In genomic region chr12:28589090-28589868, GRCm38 (mm10) we compare ENCODE assay signal across 8 mouse cellular contexts. TPM values are rescaled to one million over a fixed set of nuclear protein-coding genes. Genes with fewer than 3 reads are reported as not detected.
A peak's percentile ranks its signal among the peaks of the same experiment; 100 is the strongest.
DNase-seq lines count a peak whose midpoint lies in the region; ATAC-seq lines count a peak whose summit lies in the region.

No protein-coding gene starts in this region.

- no peaks in the 10 kb centered on the region; the same call in 1 of the 2 replicates for H3K27me3 ChIP-seq in intestine, embryonic 14.5 days (replicated peaks; ENCODE audit: control insufficient read depth, insufficient read depth, low read length)

- H3K27ac ChIP-seq in intestine, embryonic 14.5 days (ENCODE audit: low read depth): no peak overlapping the region

- intact Hi-C loops in left cerebral cortex, postnatal 10 days (cut with DNase I): no loop called here

- H3K4me1 ChIP-seq in intestine, embryonic 14.5 days (replicated peaks; ENCODE audit: control insufficient read depth, insufficient read depth, low read length): peaks cover 8% of the 10 kb centered on the region

- H3K9ac ChIP-seq in intestine, embryonic 14.5 days (ENCODE audit: low read length): peak overlapping the region; percentile 29; the same call in 1 of the 2 replicates

- WGBS in intestine, embryonic 14.5 days: 9% methylated on average over 24 of the region's 24 CpGs

- peak overlapping the region; percentile 80 for H3K4me2 ChIP-seq in intestine, embryonic 14.5 days (ENCODE audit: low read length)

- H3K36me3 ChIP-seq in intestine, embryonic 14.5 days (ENCODE audit: control insufficient read depth, insufficient read depth, low read length): no peaks in the 10 kb centered on the region

- DNase-seq in adrenal gland, adult 18-20 months (ENCODE audit: low spot score in 2 of 2): peak; percentile 72 to 81
- peak; percentile 93 for DNase-seq in embryo, embryonic 10 days (ENCODE audit: low spot score)
- DNase-seq in gastrocnemius, postnatal 25 days: peak; percentile 66
- DNase-seq in intestine, embryonic 14.5 days (ENCODE audit: low spot score): peak; percentile 89
- peak; percentile 90 to 91 for DNase-seq in left cerebral cortex, postnatal 10 days (ENCODE audit: extremely low spot score in 1 of 2, low spot score in 2 of 2)
- peak; percentile 91 to 94 for DNase-seq in right cerebral cortex, postnatal 36 days (ENCODE audit: low spot score in 2 of 2)
- DNase-seq in urinary bladder, postnatal 4 days (ENCODE audit: low spot score in 2 of 2): peak; percentile 79 to 86

- H3K9me3 ChIP-seq in intestine, embryonic 14.5 days (ENCODE audit: control insufficient read depth, low read length): no peaks in the 10 kb centered on the region

- peak overlapping the region; percentile 34 for H3K4me3 ChIP-seq in intestine, embryonic 14.5 days (ENCODE audit: low read depth, low read length)

- ATAC-seq in intestine, embryonic 14.5 days (replicated peaks; ENCODE audit: low FRiP score, low TSS enrichment, low read depth): peak; percentile 85
- ATAC-seq in megakaryocyte-erythroid progenitor cell, adult 5-6 weeks (replicated peaks; ENCODE audit: low FRiP score, low TSS enrichment, poor library complexity, severe bottlenecking): peak; percentile 95

RNA-seq across cellular contexts. Expression of gene Allc, which starts 7.0 kb away (rescaled TPM):
- not detected for total RNA-seq in adrenal gland, adult 18-20 months (2021)
- not detected for total RNA-seq in gastrocnemius, postnatal 25 days (2021)
- polyA plus RNA-seq in intestine, embryonic 14.5 days (2014; fragmentation: Nextera tagmentation; extraction: Ambion mirVana): not detected in 2 replicates
- under 1 TPM; 0.60 to 0.85 TPM for total RNA-seq in left cerebral cortex, postnatal 10 days (2021)
- not detected in 2 replicates for total RNA-seq in megakaryocyte-erythroid progenitor cell, adult 5-6 weeks (2014; fragmentation: Nextera tagmentation)
- not detected in 2 replicates for total RNA-seq in megakaryocyte-erythroid progenitor cell, adult 5-6 weeks (2017)

RNA-seq across cellular contexts. Expression of gene Colec11, which starts 33.9 kb away (rescaled TPM):
- total RNA-seq in adrenal gland, adult 18-20 months (2021): 1 to 10 TPM; 4.2 to 6.3 TPM
- total RNA-seq in gastrocnemius, postnatal 25 days (2021): under 1 TPM; 0.38 to 0.67 TPM
- 1.1 and 1.2 TPM in 2 replicates for polyA plus RNA-seq in intestine, embryonic 14.5 days (2014; fragmentation: Nextera tagmentation; extraction: Ambion mirVana)
- under 1 TPM; 0.41 to 0.47 TPM for total RNA-seq in left cerebral cortex, postnatal 10 days (2021)
- total RNA-seq in megakaryocyte-erythroid progenitor cell, adult 5-6 weeks (2014; fragmentation: Nextera tagmentation): not detected in 2 replicates
- total RNA-seq in megakaryocyte-erythroid progenitor cell, adult 5-6 weeks (2017): 0.99 TPM in 1 of 2 replicates, not detected in the other

RNA-seq across cellular contexts. Expression of gene Dcdc2c, which starts 37.1 kb away (rescaled TPM):
- under 1 TPM in 1 of 2 experiments, not detected in 1; 0.20 TPM for total RNA-seq in adrenal gland, adult 18-20 months (2021)
- total RNA-seq in gastrocnemius, postnatal 25 days (2021): not detected
- polyA plus RNA-seq in intestine, embryonic 14.5 days (2014; fragmentation: Nextera tagmentation; extraction: Ambion mirVana): 0.12 TPM in 2 replicates
- under 1 TPM; 0.45 to 0.88 TPM for total RNA-seq in left cerebral cortex, postnatal 10 days (2021)
- not detected in 2 replicates for total RNA-seq in megakaryocyte-erythroid progenitor cell, adult 5-6 weeks (2014; fragmentation: Nextera tagmentation)
- not detected in 2 replicates for total RNA-seq in megakaryocyte-erythroid progenitor cell, adult 5-6 weeks (2017)

RNA-seq across cellular contexts. Expression of gene Rps7, which starts 46.5 kb away (rescaled TPM):
- total RNA-seq in adrenal gland, adult 18-20 months (2021): 100 to 1,000 TPM; 384 to 411 TPM
- 100 to 1,000 TPM; 202 to 215 TPM for total RNA-seq in gastrocnemius, postnatal 25 days (2021)
- 988 and 1,086 TPM in 2 replicates for polyA plus RNA-seq in intestine, embryonic 14.5 days (2014; fragmentation: Nextera tagmentation; extraction: Ambion mirVana)
- 100 to 1,000 TPM; 325 to 344 TPM for total RNA-seq in left cerebral cortex, postnatal 10 days (2021)
- 3,723 and 3,737 TPM in 2 replicates for total RNA-seq in megakaryocyte-erythroid progenitor cell, adult 5-6 weeks (2014; fragmentation: Nextera tagmentation)
- total RNA-seq in megakaryocyte-erythroid progenitor cell, adult 5-6 weeks (2017): 4,053 and 5,358 TPM in 2 replicates
